Mouse (Mus musculus): ENCODE data around the gene Stk35. TPM values are rescaled to one million over a fixed set of nuclear protein-coding genes. Genes with fewer than 3 reads are reported as not detected.

Gene Stk35
- polyA plus RNA-seq, 1 experiment from 2014 or later: 9.3 TPM

DNA sequence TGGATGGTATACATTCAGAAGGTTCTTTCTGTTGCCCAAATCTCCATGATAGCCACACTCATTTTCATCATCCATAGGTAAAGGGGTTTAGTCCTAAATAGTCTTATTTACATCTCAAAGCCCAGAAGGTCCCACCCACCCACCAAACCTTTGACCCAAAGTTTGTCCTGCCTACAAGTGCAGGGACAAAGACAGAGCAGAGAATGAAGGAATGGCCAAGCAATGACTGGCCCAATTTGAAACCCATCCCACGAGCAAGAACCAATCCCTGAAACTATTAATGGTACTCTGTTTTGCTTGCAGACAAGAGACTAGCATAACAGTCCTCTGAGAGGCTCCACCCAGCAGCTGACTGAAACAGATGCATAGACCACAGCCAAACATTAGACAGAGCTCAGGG lies 81.6 kb downstream of the Stk35 start:
- no peaks in the 10 kb centered on the region for H3K9me3 ChIP-seq
- H3K4me3 ChIP-seq: no peak overlapping the region
- H3K36me3 ChIP-seq: no peaks in the 10 kb centered on the region
- WGBS: 67% methylated on average over 1 of the region's 1 CpGs
- no peaks in the 10 kb centered on the region for H3K4me1 ChIP-seq (replicated peaks)
- H3K27me3 ChIP-seq (ENCODE audit: insufficient read depth, poor library complexity, severe bottlenecking): no peaks in the 10 kb centered on the region
- DNase-seq (ENCODE audit: low spot score): no peak
- no peak overlapping the region for H3K27ac ChIP-seq

Other genes starting within 250 kb of the Stk35 start
- 19.6 and 20.9 TPM in 2 replicates for gene Sirpa, start 207.7 kb upstream of the Stk35 start, polyA plus RNA-seq (2016; fragmentation: Nextera tagmentation; extraction: Ambion mirVana)
- gene Pdyn, start 100.7 kb upstream of the Stk35 start, polyA plus RNA-seq (2016; fragmentation: Nextera tagmentation; extraction: Ambion mirVana): 0.12 and 0.58 TPM in 2 replicates
- not detected in 2 replicates for gene Tgm3, start 211.8 kb downstream of the Stk35 start, polyA plus RNA-seq (2016; fragmentation: Nextera tagmentation; extraction: Ambion mirVana)